ENCODE assay signal across 9 mouse cellular contexts in genomic region chr4:124882151-124882729, GRCm38 (mm10). TPM values are rescaled to one million over a fixed set of nuclear protein-coding genes. Genes with fewer than 3 reads are reported as not detected.
DNase-seq lines count a peak whose midpoint lies in the region; ATAC-seq lines count a peak whose summit lies in the region.
"Had no signal": no experiment of that assay in that cellular context is flagged by ENCODE, and none has a peak within 500 bp of the region (broad histone marks: within the 10 kb centered on the region; RNA-seq: fewer than 3 reads in every experiment).

No protein-coding gene starts in this region.

- H3K4me1 ChIP-seq in hindbrain, embryonic 15.5 days (replicated peaks): peaks cover 18% of the 10 kb centered on the region

- H3K36me3 ChIP-seq in hindbrain, embryonic 15.5 days: no peaks in the 10 kb centered on the region
- H3K36me3 ChIP-seq: stomach, embryonic 15.5 days had no signal

- peak overlapping the region; percentile 48 for H3K4me3 ChIP-seq in hindbrain, embryonic 15.5 days

- no peak for ATAC-seq in cerebellum, adult (ENCODE audit: insufficient number of reproducible peaks, low FRiP score, low TSS enrichment)
- ATAC-seq in hindbrain, embryonic 15.5 days (ENCODE audit: low FRiP score, low read depth): peak; percentile 35; the same call in 1 of the 2 replicates
- no peak for ATAC-seq in erythroblast, adult 5-6 weeks (replicated peaks; ENCODE audit: low FRiP score, poor library complexity, severe bottlenecking)

- WGBS in hindbrain, embryonic 15.5 days: under 1% methylated on average over 37 of the region's 37 CpGs

- peak overlapping the region; percentile 60 for H3K27ac ChIP-seq in hindbrain, embryonic 15.5 days (replicated peaks)
- H3K27ac ChIP-seq: stomach, embryonic 15.5 days had no signal

- DNase-seq in cerebellum, postnatal 10 days: peak; percentile 57 to 58
- peak; percentile 35 for DNase-seq in urinary bladder, postnatal 25 days (ENCODE audit: low spot score)
- DNase-seq in urinary bladder, postnatal 10 days (ENCODE audit: low spot score): no peak
- DNase-seq in lung, postnatal 10 days: peak; percentile 55
- peak; percentile 65 for DNase-seq in retina, postnatal 1 day

- H3K27me3 ChIP-seq in hindbrain, embryonic 15.5 days: peaks cover 13% of the 10 kb centered on the region; the same call in 1 of the 2 replicates

- peak overlapping the region; percentile 44 for H3K9ac ChIP-seq in hindbrain, embryonic 15.5 days
- H3K9ac ChIP-seq: stomach, embryonic 15.5 days had no signal

- no peaks in the 10 kb centered on the region for H3K9me3 ChIP-seq in hindbrain, embryonic 15.5 days
- H3K9me3 ChIP-seq: stomach, embryonic 15.5 days had no signal

- H3K4me2 ChIP-seq in hindbrain, embryonic 15.5 days: peak overlapping the region; percentile 58

RNA-seq across cellular contexts. Expression of gene Epha10, which starts 1.5 kb away (rescaled TPM):
- 12.8 and 13.5 TPM in 2 replicates for polyA plus RNA-seq in hindbrain, embryonic 15.5 days (2015; fragmentation: Nextera tagmentation; extraction: Ambion mirVana)
- not detected in 2 replicates for total RNA-seq in erythroblast, adult 5-6 weeks (2015; ENCODE audit: low replicate concordance)
- not detected in 2 replicates for total RNA-seq in erythroblast, adult 5-6 weeks (2017; ENCODE audit: low replicate concordance)

RNA-seq across cellular contexts. Expression of gene Maneal, which starts 20.3 kb away (rescaled TPM):
- polyA plus RNA-seq in hindbrain, embryonic 15.5 days (2015; fragmentation: Nextera tagmentation; extraction: Ambion mirVana): 15.9 and 16.0 TPM in 2 replicates
- not detected in 2 replicates for total RNA-seq in erythroblast, adult 5-6 weeks (2015; ENCODE audit: low replicate concordance)
- not detected in 2 replicates for total RNA-seq in erythroblast, adult 5-6 weeks (2017; ENCODE audit: low replicate concordance)

RNA-seq across cellular contexts. Expression of gene 1110065P20Rik, which starts 31.2 kb away (rescaled TPM):
- 98.8 and 103 TPM in 2 replicates for polyA plus RNA-seq in hindbrain, embryonic 15.5 days (2015; fragmentation: Nextera tagmentation; extraction: Ambion mirVana)
- 5.8 TPM in 1 of 2 replicates, not detected in the other for total RNA-seq in erythroblast, adult 5-6 weeks (2015; ENCODE audit: low replicate concordance)
- total RNA-seq in erythroblast, adult 5-6 weeks (2017; ENCODE audit: low replicate concordance): 0.70 and 3.3 TPM in 2 replicates

RNA-seq across cellular contexts. Expression of gene Yrdc, which starts 31.8 kb away (rescaled TPM):
- polyA plus RNA-seq in hindbrain, embryonic 15.5 days (2015; fragmentation: Nextera tagmentation; extraction: Ambion mirVana): 46.3 and 50.4 TPM in 2 replicates
- total RNA-seq in erythroblast, adult 5-6 weeks (2015; ENCODE audit: low replicate concordance): 8.2 and 14.0 TPM in 2 replicates
- 1.2 and 1.5 TPM in 2 replicates for total RNA-seq in erythroblast, adult 5-6 weeks (2017; ENCODE audit: low replicate concordance)

RNA-seq across cellular contexts. Expression of gene 9930104L06Rik, which starts 54.6 kb away (rescaled TPM):
- 13.1 and 15.1 TPM in 2 replicates for polyA plus RNA-seq in hindbrain, embryonic 15.5 days (2015; fragmentation: Nextera tagmentation; extraction: Ambion mirVana)
- total RNA-seq in erythroblast, adult 5-6 weeks (2015; ENCODE audit: low replicate concordance): 0.38 and 0.84 TPM in 2 replicates
- total RNA-seq in erythroblast, adult 5-6 weeks (2017; ENCODE audit: low replicate concordance): 3.2 and 6.1 TPM in 2 replicates
